Mouse (Mus musculus) intestine, embryonic 16.5 days (tissue): Measurements from ENCODE around the gene Dzank1. TPM values are rescaled to one million over a fixed set of nuclear protein-coding genes. Genes with fewer than 3 reads are reported as not detected.
A peak's percentile ranks its signal among the peaks of the same experiment; 100 is the strongest.

Experiments
- ATAC-seq: fragments of 200-750 bp; cut with Nextera tagmentation; 2 replicates; pipeline ENCODE4 v1.8.0; 2017; ENCODE audit warnings: moderate TSS enrichment, moderate library complexity
- H3K27ac ChIP-seq: fragments of 300-500 bp; sonication (generic); 2 replicates; pipeline ENCODE4 v1.5.1; 2014; ENCODE audit warnings: mild to moderate bottlenecking, low read length
- H3K27me3 ChIP-seq: fragments of 300-500 bp; sonication (generic); replicated peaks from 2 replicates; pipeline ENCODE4 v1.6.1; 2014; ENCODE audit warnings: low read length, control low read depth, mixed read lengths; ENCODE audit not compliant: control insufficient read depth, insufficient read depth
- H3K36me3 ChIP-seq: fragments of 300-500 bp; sonication (generic); 2 replicates; pipeline ENCODE4 v1.6.1; 2014; ENCODE audit warnings: low read length, control low read depth; ENCODE audit not compliant: control insufficient read depth, insufficient read depth
- H3K4me1 ChIP-seq: fragments of 300-500 bp; sonication (generic); 2 replicates; pipeline ENCODE4 v1.6.1; 2014; ENCODE audit warnings: low read length, control low read depth, mixed read lengths; ENCODE audit not compliant: control insufficient read depth, insufficient read depth
- H3K4me2 ChIP-seq: fragments of 300-500 bp; sonication (generic); 2 replicates; pipeline ENCODE4 v1.6.1; 2014; ENCODE audit warnings: low read depth, low read length, control low read depth
- H3K4me3 ChIP-seq: fragments of 300-500 bp; sonication (generic); 2 replicates; pipeline ENCODE4 v1.5.1; 2014; ENCODE audit warnings: mild to moderate bottlenecking, low read length
- H3K9ac ChIP-seq: fragments of 300-500 bp; sonication (generic); 2 replicates; pipeline ENCODE4 v1.6.1; 2014; ENCODE audit warnings: low read depth, low read length
- H3K9me3 ChIP-seq: fragments of 300-500 bp; sonication (generic); 2 replicates; pipeline ENCODE4 v1.6.1; 2016; ENCODE audit warnings: low read length, control low read depth; ENCODE audit not compliant: control insufficient read depth
- WGBS: fragments of 180-500 bp; shearing (Covaris S2); extraction: QIAGEN DNeasy Blood & Tissue Kit; methylation state at CpG from one replicate; pipeline ENCODE4 v1.1.7; 2014; 5-methylcytosine and 5-hydroxymethylcytosine counted together
- polyA plus RNA-seq: library from polyadenylated mRNA; unstranded; fragments of >200 nt; fragmentation: Nextera tagmentation; extraction: Ambion mirVana; gene quantifications from 2 replicates; pipeline ENCODE4 v1.2.1, GENCODE M21; 2015

Dzank1 gene
- polyA plus RNA-seq, 1 experiment from 2014 or later, result 0.42 TPM

GRCm38 (mm10) chr2:144458355-144458754 lies 68.9 kb downstream of the Dzank1 start:
- H3K27ac ChIP-seq, result no peak overlapping the region
- H3K9me3 ChIP-seq, result no peaks in the 10 kb centered on the region
- peak overlapping the region; percentile 60; the same call in 1 of the 2 replicates for H3K4me3 ChIP-seq
- 0 out of 2 replicates have a peak, but pooled peaks have one; percentile 10 for ATAC-seq
- H3K4me1 ChIP-seq, result no peaks in the 10 kb centered on the region
- no peak overlapping the region for H3K9ac ChIP-seq
- peak overlapping the region; percentile 66 for H3K4me2 ChIP-seq
- no peaks in the 10 kb centered on the region for H3K36me3 ChIP-seq
- 71% methylated on average over 6 of the region's 6 CpGs for WGBS
- 0 out of 2 replicates have a peak, but pooled peaks cover 3% of the 10 kb centered on the region for H3K27me3 ChIP-seq

GRCm38 (mm10) chr2:144452364-144453008 lies 74.7 kb downstream of the Dzank1 start:
- no peak overlapping the region for H3K9ac ChIP-seq
- H3K27me3 ChIP-seq, result 0 out of 2 replicates have a peak, but pooled peaks cover 3% of the 10 kb centered on the region
- H3K36me3 ChIP-seq, result no peaks in the 10 kb centered on the region
- 13% methylated on average over 8 of the region's 8 CpGs for WGBS
- ATAC-seq, result peak; percentile 86
- H3K4me3 ChIP-seq, result no peak overlapping the region
- H3K4me1 ChIP-seq, result no peaks in the 10 kb centered on the region
- no peak overlapping the region for H3K4me2 ChIP-seq
- no peak overlapping the region for H3K27ac ChIP-seq
- H3K9me3 ChIP-seq, result no peaks in the 10 kb centered on the region

- 0 out of 2 replicates have a peak, but pooled peaks cover 3% of the 10 kb centered on the region for H3K27me3 ChIP-seq
- no peak overlapping the region for H3K9ac ChIP-seq
- no peak overlapping the region for H3K4me3 ChIP-seq
- H3K4me2 ChIP-seq, result no peak overlapping the region
- no peaks in the 10 kb centered on the region for H3K4me1 ChIP-seq
- whole genome bisulfite sequencing, result 75% methylated on average over 2 of the region's 2 CpGs
- no peaks in the 10 kb centered on the region for H3K9me3 ChIP-seq
- no peaks in the 10 kb centered on the region for H3K36me3 ChIP-seq
- no peak for ATAC-seq
- H3K27ac ChIP-seq, result no peak overlapping the region
Measured at GRCm38 (mm10) chr2:144450378-144450777, 76.8 kb downstream of the Dzank1 start.

- no peak overlapping the region for H3K4me3 ChIP-seq
- no peaks in the 10 kb centered on the region for H3K36me3 ChIP-seq
- H3K9ac ChIP-seq, result no peak overlapping the region
- H3K27me3 ChIP-seq, result no peaks in the 10 kb centered on the region
- ATAC-seq, result no peak
- no peak overlapping the region for H3K27ac ChIP-seq
- no peaks in the 10 kb centered on the region for H3K9me3 ChIP-seq
- WGBS, result 76% methylated on average over 7 of the region's 7 CpGs
- 0 out of 2 replicates have a peak, but pooled peaks cover 2% of the 10 kb centered on the region for H3K4me1 ChIP-seq
- no peak overlapping the region for H3K4me2 ChIP-seq
Measured at GRCm38 (mm10) chr2:144446360-144446999, 80.7 kb downstream of the Dzank1 start.

- 65% methylated on average over 11 of the region's 11 CpGs for WGBS
- ATAC-seq, result peak; percentile 80
- H3K27ac ChIP-seq, result no peak overlapping the region; the same call in 1 of the 2 replicates
- no peaks in the 10 kb centered on the region for H3K27me3 ChIP-seq
- no peak overlapping the region for H3K4me3 ChIP-seq
- H3K4me1 ChIP-seq, result 0 out of 2 replicates have a peak, but pooled peaks cover 4% of the 10 kb centered on the region
- 0 out of 2 replicates have a peak overlapping the region, but pooled peaks have one; percentile 27 for H3K9ac ChIP-seq
- no peaks in the 10 kb centered on the region for H3K36me3 ChIP-seq
- no peaks in the 10 kb centered on the region for H3K9me3 ChIP-seq
- no peak overlapping the region for H3K4me2 ChIP-seq
Measured at GRCm38 (mm10) chr2:144441386-144441915, 85.8 kb downstream of the Dzank1 start.

GRCm38 (mm10) chr2:144439191-144439700 lies 88.0 kb downstream of the Dzank1 start:
- H3K27me3 ChIP-seq, result no peaks in the 10 kb centered on the region
- H3K9ac ChIP-seq, result no peak overlapping the region
- no peak for ATAC-seq
- no peak overlapping the region for H3K4me3 ChIP-seq
- H3K4me1 ChIP-seq, result 0 out of 2 replicates have a peak, but pooled peaks cover 4% of the 10 kb centered on the region
- H3K27ac ChIP-seq, result no peak overlapping the region
- WGBS, result 64% methylated on average over 3 of the region's 3 CpGs
- no peaks in the 10 kb centered on the region for H3K36me3 ChIP-seq
- no peaks in the 10 kb centered on the region for H3K9me3 ChIP-seq
- no peak overlapping the region for H3K4me2 ChIP-seq

- ATAC-seq, result no peak
Measured at GRCm38 (mm10) chr2:144438424-144438823, 88.8 kb downstream of the Dzank1 start.

GRCm38 (mm10) chr2:144435679-144436078 lies 91.5 kb downstream of the Dzank1 start:
- no peak for ATAC-seq
- Histone ChIP-seq H3K4me2 (no peak overlapping the region), H3K9me3 (no peaks in the 10 kb centered on the region)

More at GRCm38 (mm10) chr2:144438424-144438823, 88.8 kb downstream of the Dzank1 start:
- H3K36me3 ChIP-seq, result no peaks in the 10 kb centered on the region
- no peaks in the 10 kb centered on the region for H3K9me3 ChIP-seq
- no peak overlapping the region for H3K4me2 ChIP-seq
- no peak overlapping the region for H3K9ac ChIP-seq
- no peaks in the 10 kb centered on the region for H3K27me3 ChIP-seq
- H3K4me1 ChIP-seq, result 0 out of 2 replicates have a peak, but pooled peaks cover 4% of the 10 kb centered on the region
- H3K4me3 ChIP-seq, result no peak overlapping the region
- no peak overlapping the region for H3K27ac ChIP-seq
- WGBS, result 61% methylated on average over 4 of the region's 4 CpGs

GRCm38 (mm10) chr2:144431286-144431825 lies 95.9 kb downstream of the Dzank1 start:
- ATAC-seq, result peak; percentile 21; the same call in 1 of the 2 replicates
- no peak overlapping the region for H3K9ac ChIP-seq
- H3K4me2 ChIP-seq, result no peak overlapping the region
- H3K9me3 ChIP-seq, result no peaks in the 10 kb centered on the region
- 71% methylated on average over 5 of the region's 5 CpGs for WGBS
- no peak overlapping the region for H3K4me3 ChIP-seq
- no peaks in the 10 kb centered on the region for H3K27me3 ChIP-seq
- no peaks in the 10 kb centered on the region for H3K36me3 ChIP-seq
- no peak overlapping the region for H3K27ac ChIP-seq
- H3K4me1 ChIP-seq, result peaks cover 13% of the 10 kb centered on the region

More at GRCm38 (mm10) chr2:144435679-144436078, 91.5 kb downstream of the Dzank1 start:
- no peaks in the 10 kb centered on the region for H3K36me3 ChIP-seq
- H3K27me3 ChIP-seq, result no peaks in the 10 kb centered on the region
- no peak overlapping the region for H3K27ac ChIP-seq
- H3K4me1 ChIP-seq, result no peaks in the 10 kb centered on the region
- no peak overlapping the region for H3K9ac ChIP-seq
- no peak overlapping the region for H3K4me3 ChIP-seq
- 80% methylated on average over 10 of the region's 10 CpGs for WGBS
